Mouse (Mus musculus) bone marrow, adult 2 months (tissue): ENCODE data around the gene Zbtb16. TPM values are rescaled to one million over a fixed set of nuclear protein-coding genes. Genes with fewer than 3 reads are reported as not detected.

Source experiments
- H3K27ac ChIP-seq: fragments of 200-500 bp; 2 replicates; pipeline ENCODE4 v1.5.1; 2012; ENCODE audit warnings: low read depth, mild to moderate bottlenecking, control low read depth, inconsistent platforms, low read length; ENCODE audit not compliant: control insufficient read depth, poor library complexity, insufficient read depth
- H3K4me1 ChIP-seq: fragments of 200-500 bp; 2 replicates; pipeline ENCODE4 v1.6.1; 2011; ENCODE audit warnings: low read length; ENCODE audit not compliant: control insufficient read depth, insufficient read depth
- H3K4me3 ChIP-seq: fragments of 200-500 bp; replicated peaks from 2 replicates; pipeline ENCODE3; 2011; ENCODE audit warnings: mild to moderate bottlenecking, low read depth, low read length, control low read depth; ENCODE audit not compliant: control insufficient read depth
- CTCF ChIP-seq: fragments of 200-500 bp; IDR thresholded peaks from 2 replicates; pipeline ENCODE4 v1.5.1; 2011; ENCODE audit warnings: low read length, control low read depth; ENCODE audit not compliant: control insufficient read depth, insufficient read depth
- POLR2A ChIP-seq: fragments of 200-500 bp; IDR thresholded peaks from 2 replicates; pipeline ENCODE4 v1.6.1; 2011; ENCODE audit warnings: low read depth, mild to moderate bottlenecking, control low read depth, low read length, borderline replicate concordance; ENCODE audit not compliant: control insufficient read depth
- WGBS: fragments of 180-500 bp; shearing (Covaris S2); methylation state at CpG from one replicate; pipeline ENCODE4 v1.1.7; 2018; 5-methylcytosine and 5-hydroxymethylcytosine counted together
- polyA plus RNA-seq: library from polyadenylated mRNA; stranded (reverse); fragments of >200 nt; gene quantifications from 2 replicates; pipeline ENCODE4 v1.2.4, GENCODE M21; 2011; ENCODE audit warnings: low replicate concordance; ENCODE audit not compliant: missing spikeins, insufficient read depth, insufficient read length

The Zbtb16 gene
- polyA plus RNA-seq, 1 experiment: 7.5 TPM

GRCm38 (mm10) chr9:48707134-48707823, 128.7 kb downstream of the Zbtb16 start:
- no peak overlapping the region for H3K4me3 ChIP-seq
- H3K27ac ChIP-seq: no peak overlapping the region
- no peak for TF ChIP-seq POLR2A
- no peak for TF ChIP-seq CTCF
- no peaks in the 10 kb centered on the region; the same call in 1 of the 2 replicates for H3K4me1 ChIP-seq
- 31% methylated on average over 14 of the region's 14 CpGs for WGBS

- 80% methylated on average over 4 of the region's 4 CpGs for WGBS
- no peak for TF ChIP-seq POLR2A
- TF ChIP-seq CTCF: no peak
- H3K4me1 ChIP-seq: no peaks in the 10 kb centered on the region
- no peak overlapping the region for H3K4me3 ChIP-seq
- no peak overlapping the region for H3K27ac ChIP-seq
These were observed 134.7 kb downstream of the Zbtb16 start for GRCm38 (mm10) chr9:48701296-48701695.

GRCm38 (mm10) chr9:48700871-48701270, 135.2 kb downstream of the Zbtb16 start:
- TF ChIP-seq CTCF (no peak), POLR2A (no peak)
- 74% methylated on average over 8 of the region's 8 CpGs for WGBS
- no peaks in the 10 kb centered on the region for H3K4me1 ChIP-seq
- no peak overlapping the region for H3K4me3 ChIP-seq
- H3K27ac ChIP-seq: no peak overlapping the region

- no peak overlapping the region for H3K4me3 ChIP-seq
- WGBS: 72% methylated on average over 2 of the region's 2 CpGs
- no peak overlapping the region for H3K27ac ChIP-seq
- TF ChIP-seq POLR2A (no peak), CTCF (no peak)
- H3K4me1 ChIP-seq: no peaks in the 10 kb centered on the region
These were observed 138.6 kb downstream of the Zbtb16 start for GRCm38 (mm10) chr9:48697470-48697815.

- no peaks in the 10 kb centered on the region for H3K4me1 ChIP-seq
- no peak overlapping the region for H3K27ac ChIP-seq
- 83% methylated on average over 12 of the region's 12 CpGs for WGBS
- H3K4me3 ChIP-seq: no peak overlapping the region
- TF ChIP-seq POLR2A: no peak
- no peak for TF ChIP-seq CTCF
These were observed 139.1 kb downstream of the Zbtb16 start for GRCm38 (mm10) chr9:48696731-48697469.

- Histone ChIP-seq H3K27ac (no peak overlapping the region), H3K4me1 (no peaks in the 10 kb centered on the region), H3K4me3 (no peak overlapping the region)
- WGBS: 69% methylated on average over 4 of the region's 4 CpGs
- TF ChIP-seq CTCF (no peak), POLR2A (no peak)
These were observed 139.7 kb downstream of the Zbtb16 start for GRCm38 (mm10) chr9:48696330-48696729.

- TF ChIP-seq POLR2A (no peak), CTCF (no peak)
- WGBS: 85% methylated on average over 4 of the region's 4 CpGs
- H3K27ac ChIP-seq: no peak overlapping the region
These were observed 140.2 kb downstream of the Zbtb16 start for GRCm38 (mm10) chr9:48695796-48696195.

GRCm38 (mm10) chr9:48694616-48695061, 141.4 kb downstream of the Zbtb16 start:
- no peak overlapping the region for H3K27ac ChIP-seq
- TF ChIP-seq CTCF: no peak
- no peak for TF ChIP-seq POLR2A
- no peaks in the 10 kb centered on the region for H3K4me1 ChIP-seq
- 80% methylated on average over 10 of the region's 10 CpGs for WGBS
- no peak overlapping the region for H3K4me3 ChIP-seq

More at GRCm38 (mm10) chr9:48695796-48696195, 140.2 kb downstream of the Zbtb16 start:
- no peaks in the 10 kb centered on the region for H3K4me1 ChIP-seq
- H3K4me3 ChIP-seq: no peak overlapping the region

GRCm38 (mm10) chr9:48693696-48694095, 142.3 kb downstream of the Zbtb16 start:
- WGBS: 83% methylated on average over 7 of the region's 7 CpGs
- H3K27ac ChIP-seq: no peak overlapping the region
- no peak for TF ChIP-seq CTCF
- no peak for TF ChIP-seq POLR2A
- no peaks in the 10 kb centered on the region; the same call in 1 of the 2 replicates for H3K4me1 ChIP-seq
- no peak overlapping the region for H3K4me3 ChIP-seq
